Mouse (Mus musculus): Measurements from ENCODE around the gene Ly6g.
"Not testable (repeated sequence)": the region's sequence is repeated elsewhere in the genome, so short reads cannot be mapped to it uniquely, and the experiment has no call there.

Ly6g gene

DNA sequence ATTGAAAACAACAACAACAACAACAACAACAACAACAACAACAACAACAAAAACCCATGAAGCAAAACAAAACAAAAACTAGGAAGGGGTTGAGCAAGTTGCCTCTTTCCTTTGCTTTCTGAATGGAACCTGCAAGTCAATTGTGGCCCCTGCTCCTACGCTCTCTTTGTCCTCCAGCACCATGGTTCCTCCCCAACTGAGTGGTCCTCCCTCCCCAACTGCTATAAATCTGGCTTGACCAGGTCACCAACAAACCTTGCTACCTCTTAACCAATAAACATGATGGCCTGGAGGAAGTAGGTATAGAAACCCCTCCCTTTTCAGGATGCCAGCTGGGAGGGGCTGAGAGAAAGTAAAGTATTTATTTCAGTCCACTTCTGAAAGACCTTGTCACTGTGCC is at the start of gene Ly6g:
Ly6g (plus strand) TSS at position 301 of the 400 bp plus-strand sequence.
- DNase-seq (ENCODE audit: low spot score): no peak

DNA sequence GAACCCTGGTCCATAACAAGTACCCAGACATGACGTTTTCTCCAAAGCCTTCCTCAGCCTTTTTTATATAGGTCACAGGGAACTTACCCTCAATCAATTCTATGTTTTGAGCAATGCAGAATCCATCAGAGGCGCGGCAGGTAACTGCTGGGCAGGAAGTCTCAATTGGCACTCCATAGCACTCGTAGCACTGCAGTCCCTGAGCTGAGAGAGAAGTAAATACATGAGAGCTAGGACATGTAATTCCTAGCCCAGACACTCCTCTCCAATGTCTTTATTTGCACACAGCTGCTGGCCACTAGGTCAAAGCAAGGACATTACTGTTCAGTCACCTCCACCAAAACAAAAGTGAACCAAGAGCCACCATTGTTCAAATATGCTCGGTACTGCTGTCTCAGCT is 44.6 kb upstream of the Ly6g start:
- not testable (repeated sequence) for DNase-seq (ENCODE audit: low spot score)

DNA sequence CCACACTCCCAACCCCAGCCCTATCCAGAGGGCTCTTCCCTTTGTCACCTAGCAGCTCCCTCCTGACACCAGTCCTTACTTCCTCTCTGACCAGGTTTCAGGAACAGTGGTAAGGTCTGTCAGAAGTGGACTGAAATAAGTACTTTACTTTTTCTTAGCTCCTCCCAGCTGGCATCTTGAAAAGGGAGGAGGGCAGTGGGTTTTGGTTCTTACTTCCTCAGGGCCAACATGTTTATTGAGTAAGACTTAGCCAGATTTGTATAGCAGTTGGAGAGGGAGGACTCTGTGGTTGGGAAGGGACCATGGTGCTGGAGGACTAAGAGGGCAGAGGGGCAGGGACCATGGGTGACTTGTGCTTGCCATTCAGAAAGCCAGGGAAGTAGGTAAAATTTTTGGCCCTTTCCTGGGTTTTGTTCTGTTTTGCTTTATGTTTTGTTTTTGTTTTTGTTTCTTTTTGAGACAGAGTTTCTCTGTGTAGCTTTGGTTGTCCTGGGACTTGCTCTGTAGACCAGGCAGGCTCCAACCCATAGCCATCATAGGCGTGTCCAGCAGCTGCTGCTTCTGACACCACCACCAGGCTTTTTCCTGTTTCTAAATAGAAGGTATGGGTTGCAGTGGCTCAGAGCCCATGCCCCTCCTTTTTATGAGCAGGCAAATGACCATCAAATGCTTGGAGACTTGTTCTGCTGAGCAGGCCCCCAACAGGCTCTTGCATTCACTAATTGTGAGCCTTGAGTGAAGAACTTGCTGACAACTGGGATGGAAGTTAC is 43.0 kb upstream of the Ly6g start, which contains the start of gene Ly6c2:
Ly6c2 (minus strand) TSS at position 110 of the 770 bp plus-strand sequence.
- not testable (repeated sequence) for DNase-seq (ENCODE audit: low spot score)

DNA sequence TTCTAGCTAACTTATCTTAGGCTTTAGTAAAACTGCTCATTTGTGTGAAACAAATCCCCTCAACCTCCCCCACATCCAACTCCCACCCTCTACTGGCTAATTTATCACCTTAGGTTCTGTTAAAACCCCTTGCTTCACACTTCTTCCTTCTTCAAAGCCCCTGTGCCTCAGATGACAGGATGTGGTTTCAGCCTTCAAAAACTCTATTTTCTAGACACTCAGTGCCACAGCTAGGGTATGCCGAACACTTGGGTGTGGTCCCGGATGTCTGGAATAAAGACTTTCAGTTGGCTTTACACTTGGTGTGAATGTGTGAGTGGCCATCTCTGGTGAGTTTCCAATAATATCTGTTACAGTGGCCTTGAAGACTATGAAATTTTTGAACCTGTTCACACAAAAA is 38.5 kb upstream of the Ly6g start:
- DNase-seq (ENCODE audit: low spot score): no peak

DNA sequence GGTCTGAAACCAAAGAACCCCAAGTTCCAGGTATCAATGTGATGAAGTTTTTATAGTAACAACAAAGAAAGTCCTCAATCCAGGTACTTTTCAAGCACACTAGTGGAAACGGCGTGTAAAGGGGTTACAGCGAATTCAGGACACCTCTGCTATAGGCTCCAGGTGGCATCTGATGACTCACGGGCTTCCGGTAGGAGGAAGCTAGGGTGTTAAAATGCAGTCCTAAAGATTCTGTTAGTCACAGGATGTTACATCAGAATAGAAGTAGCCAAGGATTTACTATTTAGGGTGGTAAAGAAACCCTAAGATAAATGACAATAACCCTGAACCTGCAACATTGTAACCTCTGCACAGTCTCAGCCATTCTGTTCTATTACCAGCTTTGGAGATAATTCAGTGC is 37.6 kb upstream of the Ly6g start:
- not testable (repeated sequence) for DNase-seq (ENCODE audit: low spot score)

DNA sequence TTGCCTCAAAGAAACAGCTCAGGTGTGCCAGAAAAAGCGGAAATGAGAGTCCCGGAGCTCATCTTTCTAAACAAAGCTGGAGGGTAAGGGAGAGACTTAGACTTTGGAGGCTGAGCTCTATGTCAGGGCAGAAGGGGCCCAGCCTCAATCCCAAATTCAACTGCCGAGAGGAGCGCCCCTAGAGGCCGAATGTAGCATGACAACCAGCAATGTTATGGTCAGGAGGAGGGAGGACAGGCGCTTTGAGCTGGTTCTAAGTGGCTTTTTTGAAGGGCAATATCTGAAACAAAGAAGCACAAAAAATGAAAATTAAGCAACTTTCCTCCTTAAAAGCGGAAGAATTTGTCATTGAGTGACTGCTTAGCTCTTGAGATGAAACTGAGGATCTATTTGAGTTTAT is 36.3 kb upstream of the Ly6g start:
- not testable (repeated sequence) for DNase-seq (ENCODE audit: low spot score)

DNA sequence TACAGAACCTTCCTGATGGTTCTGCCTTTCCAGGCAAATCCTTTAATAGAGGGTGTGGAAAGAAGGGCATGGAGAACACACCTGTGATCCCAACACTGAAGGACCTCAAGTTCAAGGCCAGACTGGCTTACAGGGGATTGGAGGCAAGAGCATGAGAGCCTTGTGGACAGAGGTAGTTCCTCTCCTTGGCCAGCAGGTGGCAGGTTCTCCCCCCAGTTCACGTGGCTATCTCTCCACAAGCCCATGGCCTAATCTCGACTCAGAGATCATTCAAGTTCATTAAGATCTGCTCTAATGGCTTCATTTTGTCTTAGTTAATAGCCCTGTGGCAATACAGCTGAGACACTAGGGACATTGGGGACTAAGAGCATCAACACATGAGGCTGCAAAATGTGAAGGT is 35.0 kb upstream of the Ly6g start:
- DNase-seq (ENCODE audit: low spot score): peak; percentile 24

DNA sequence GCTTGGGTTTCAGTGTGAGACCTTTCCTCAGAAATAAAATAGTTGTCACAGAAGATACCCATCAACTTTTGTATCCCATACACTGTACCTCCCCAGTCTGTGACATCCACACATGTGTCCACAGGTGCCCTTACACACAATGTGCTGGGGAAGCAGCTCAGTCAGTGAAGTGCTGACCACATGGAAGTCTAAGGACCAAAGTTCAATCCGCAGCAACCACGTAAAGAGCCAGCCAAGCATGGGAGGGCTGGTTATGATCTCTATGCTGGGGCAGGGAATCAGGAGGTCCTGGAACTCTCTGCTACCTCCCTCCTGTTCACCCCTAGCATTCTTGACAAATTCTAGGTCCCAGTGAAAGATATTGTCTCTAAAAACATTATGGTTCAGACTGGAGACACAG is 22.7 kb upstream of the Ly6g start:
- peak; percentile 31 for DNase-seq (ENCODE audit: low spot score)

DNA sequence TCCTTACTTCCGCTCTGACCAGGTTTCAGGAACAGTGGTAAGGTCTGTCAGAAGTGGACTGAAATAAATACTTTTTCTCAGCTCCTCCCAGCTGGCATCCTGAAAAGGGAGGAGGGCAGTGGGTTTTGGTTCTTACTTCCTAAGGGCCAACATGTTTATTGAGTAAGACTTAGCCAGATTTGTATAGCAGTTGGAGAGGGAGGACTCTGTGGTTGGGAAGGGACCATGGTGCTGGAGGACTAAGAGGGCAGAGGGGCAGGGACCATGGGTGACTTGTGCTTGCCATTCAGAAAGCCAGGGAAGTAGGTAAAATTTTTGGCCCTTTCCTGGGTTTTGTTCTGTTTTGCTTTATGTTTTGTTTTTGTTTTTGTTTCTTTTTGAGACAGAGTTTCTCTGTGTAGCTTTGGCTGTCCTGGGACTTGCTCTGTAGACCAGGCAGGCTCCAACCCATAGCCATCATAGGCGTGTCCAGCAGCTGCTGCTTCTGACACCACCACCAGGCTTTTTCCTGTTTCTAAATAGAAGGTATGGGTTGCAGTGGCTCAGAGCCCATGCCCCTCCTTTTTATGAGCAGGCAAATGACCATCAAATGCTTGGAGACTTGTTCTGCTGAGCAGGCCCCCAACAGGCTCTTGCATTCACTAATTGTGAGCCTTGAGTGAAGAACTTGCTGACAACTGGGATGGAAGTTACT is 19.8 kb upstream of the Ly6g start:
- DNase-seq (ENCODE audit: low spot score): not testable (repeated sequence)

DNA sequence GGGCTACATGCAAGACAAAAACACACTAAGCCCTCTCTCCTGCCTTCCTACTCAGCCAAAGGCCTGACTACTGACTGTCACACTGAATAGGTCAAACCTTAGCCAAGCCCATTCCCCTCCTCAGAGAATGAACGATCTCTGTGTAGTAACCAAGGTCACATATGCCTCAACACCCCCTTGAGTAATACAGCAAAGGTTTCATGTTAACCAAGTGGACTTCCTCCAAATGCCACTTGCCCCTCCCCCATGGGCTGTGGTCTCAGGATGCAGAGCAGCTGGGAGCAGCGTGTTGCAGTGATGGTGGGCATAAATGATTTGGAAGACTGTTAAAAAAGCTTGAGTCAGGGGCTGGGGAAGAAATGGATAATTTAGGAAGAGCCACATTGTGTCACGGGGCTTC is 17.3 kb upstream of the Ly6g start:
- not testable (repeated sequence) for DNase-seq (ENCODE audit: low spot score)

DNA sequence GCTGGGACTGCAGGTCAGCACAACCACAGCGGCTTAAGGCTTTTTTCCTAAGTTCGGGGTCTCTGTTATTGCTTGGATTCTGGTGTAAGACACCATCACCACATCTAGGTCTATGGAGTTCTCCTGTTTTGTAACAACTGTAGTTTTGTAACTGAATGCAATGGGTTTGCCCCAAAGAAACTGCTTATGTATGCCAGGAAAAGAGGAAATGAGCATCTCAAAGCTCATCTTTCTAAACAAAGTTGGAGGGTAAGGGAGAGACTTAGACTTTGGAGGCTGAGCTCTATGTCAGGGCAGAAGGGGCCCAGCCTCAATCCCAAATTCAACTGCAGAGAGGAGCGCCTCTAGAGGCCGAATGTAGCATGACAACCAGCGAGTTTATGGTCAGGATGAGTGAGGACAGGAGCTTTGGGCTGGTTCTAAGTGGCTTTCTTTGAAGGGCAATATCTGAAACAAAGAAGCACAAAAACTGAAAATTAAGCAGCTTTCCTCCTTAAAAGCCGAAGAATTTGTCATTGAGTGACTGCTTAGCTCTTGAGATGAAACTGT is 13.2 kb upstream of the Ly6g start:
- not testable (repeated sequence) for DNase-seq (ENCODE audit: low spot score)

DNA sequence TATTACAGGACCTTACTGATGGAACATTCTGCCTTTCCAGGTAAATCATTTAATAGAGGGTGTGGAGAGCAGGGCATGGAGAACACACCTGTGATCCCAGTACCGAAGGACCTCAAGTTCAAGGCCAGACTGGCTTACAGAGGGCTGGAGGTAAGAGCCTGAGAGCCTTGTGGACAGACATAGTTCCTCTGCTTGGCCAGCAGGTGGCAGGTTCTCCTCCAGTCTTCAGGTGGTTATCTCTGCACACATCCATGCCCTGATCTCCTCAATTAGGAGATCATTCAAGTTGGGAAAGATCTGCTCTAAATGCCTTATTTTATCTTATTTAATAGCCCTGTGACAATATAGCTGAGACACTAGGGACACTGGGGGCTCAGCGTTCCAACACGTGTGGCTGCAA is 11.3 kb upstream of the Ly6g start:
- DNase-seq (ENCODE audit: low spot score): peak; percentile 15

DNA sequence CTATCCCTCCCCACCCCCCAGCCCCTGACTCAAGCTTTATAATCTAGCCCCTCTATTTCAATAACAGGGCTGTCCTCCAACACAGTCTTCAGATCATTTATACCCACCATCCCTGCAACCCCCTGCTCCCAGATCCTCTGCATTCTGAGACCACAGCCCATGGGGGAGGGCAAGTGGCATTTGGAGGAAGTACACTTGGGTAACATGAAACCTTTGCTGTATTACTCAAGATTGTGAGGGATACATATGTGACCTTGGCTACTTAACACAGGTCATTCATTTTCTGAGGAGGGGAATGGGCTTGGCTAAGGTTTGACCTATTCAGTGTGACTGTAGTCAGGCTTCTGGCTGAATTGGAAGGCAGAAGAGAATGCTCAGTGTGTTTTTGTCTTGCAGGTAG is 2.0 kb upstream of the Ly6g start:
- DNase-seq (ENCODE audit: low spot score): no peak

DNA sequence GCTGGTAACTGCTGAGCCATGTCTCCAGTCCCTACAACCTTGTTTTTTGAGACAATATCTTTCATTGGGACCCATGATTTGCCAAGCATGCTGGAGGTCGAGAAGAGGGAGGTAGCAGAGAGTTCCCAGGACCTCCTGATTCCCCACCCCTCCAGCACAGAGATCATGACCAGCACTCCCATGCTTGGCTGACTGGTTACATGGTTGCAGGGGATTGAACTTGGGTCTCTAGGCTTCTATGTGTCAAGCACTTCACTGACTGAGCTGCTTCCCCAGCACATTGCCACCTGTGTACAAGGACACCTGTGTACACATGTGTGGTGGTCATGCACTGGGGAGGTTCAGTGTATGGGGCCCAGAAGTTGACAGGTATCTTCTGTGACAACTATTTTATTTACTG is 2.6 kb downstream of the Ly6g start:
- DNase-seq (ENCODE audit: low spot score): no peak

DNA sequence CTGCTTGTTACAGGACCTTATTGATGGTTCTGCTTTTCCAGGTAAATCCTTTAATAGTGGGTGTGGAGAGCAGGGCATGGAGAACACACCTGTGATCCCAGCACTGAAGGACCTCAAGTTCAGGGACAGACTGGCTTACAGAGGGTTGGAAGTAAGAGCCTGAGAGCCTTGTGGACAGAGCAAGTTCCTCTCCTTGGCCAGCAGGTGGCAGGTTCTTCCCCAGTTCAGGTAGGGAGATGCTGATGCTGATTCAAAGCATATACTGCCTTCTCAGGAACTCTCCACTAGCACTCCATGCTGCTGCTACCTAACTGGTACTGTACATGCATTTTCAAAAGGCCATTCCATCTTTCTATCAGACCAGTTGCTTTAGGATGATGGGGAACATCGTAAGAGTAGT is 20.5 kb downstream of the Ly6g start:
- DNase-seq (ENCODE audit: low spot score): peak; percentile 25

DNA sequence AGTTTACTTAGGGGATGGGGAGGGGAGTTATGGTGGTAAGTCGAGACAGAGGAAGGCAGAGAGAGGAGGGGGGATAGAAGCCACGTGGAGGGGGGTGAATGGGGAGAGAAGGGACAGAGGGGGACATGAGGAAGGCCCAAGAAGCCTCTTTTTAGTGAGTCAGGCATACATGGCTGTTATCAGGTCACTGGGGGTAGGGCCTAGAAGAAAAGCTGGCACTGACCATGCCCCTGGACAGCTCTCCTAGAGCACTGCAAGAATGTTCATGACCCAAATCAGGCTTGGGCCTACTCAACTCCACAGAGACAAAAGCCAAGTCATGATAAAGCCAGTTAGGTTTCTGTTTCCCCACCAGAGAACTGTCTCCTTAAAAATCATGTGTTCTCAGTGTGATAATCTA is 31.3 kb downstream of the Ly6g start:
- DNase-seq (ENCODE audit: low spot score): no peak

DNA sequence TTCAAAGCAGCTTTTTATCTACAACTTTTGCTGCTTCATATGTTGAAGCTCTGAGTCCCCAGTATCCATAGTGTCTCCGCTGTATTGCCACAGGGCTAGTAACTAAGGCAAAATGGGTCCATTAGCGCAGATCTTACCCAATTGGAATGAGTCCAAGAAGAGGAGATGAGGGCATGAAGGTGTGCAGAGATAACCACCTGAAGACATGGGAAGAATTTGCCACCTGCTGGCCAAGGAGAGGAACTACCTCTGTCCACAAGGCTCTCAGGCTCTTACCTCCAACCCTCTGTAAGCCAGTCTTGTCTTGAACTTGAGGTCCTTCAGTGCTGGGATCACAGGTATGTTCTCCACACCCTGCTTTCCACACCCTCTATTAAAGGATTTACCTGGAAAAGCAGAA is 34.1 kb downstream of the Ly6g start:
- peak; percentile 37 for DNase-seq (ENCODE audit: low spot score)

DNA sequence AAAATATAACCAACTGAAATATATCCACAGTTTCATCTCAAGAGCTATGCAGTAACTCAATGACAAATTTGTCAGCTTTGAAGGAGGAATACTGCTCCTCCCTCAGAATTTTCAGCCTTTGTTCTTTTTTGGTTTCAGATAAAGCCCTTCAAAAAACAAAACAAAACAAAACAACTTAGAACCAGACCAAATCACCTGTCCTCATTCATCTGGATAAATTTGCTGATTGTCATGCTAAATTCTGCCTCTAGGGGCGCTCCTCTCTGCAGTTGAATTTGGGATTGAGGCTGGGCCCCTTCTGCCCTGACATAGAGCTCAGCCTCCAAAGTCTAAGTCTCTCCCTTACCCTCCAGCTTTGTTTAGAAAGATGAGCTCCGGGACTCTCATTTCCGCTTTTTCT is 35.5 kb downstream of the Ly6g start:
- DNase-seq (ENCODE audit: low spot score): not testable (repeated sequence)

All from yolk sac, embryonic 10.5 days (tissue).